Mouse (Mus musculus) urinary bladder, postnatal 14 days (tissue): ENCODE results near the gene Mvb12a.

ENCODE experiments used
- DNase-seq: peaks from one replicate; pipeline ENCODE4 v3.0.0; 2021; ENCODE audit warnings: low spot score

Gene Mvb12a

DNA sequence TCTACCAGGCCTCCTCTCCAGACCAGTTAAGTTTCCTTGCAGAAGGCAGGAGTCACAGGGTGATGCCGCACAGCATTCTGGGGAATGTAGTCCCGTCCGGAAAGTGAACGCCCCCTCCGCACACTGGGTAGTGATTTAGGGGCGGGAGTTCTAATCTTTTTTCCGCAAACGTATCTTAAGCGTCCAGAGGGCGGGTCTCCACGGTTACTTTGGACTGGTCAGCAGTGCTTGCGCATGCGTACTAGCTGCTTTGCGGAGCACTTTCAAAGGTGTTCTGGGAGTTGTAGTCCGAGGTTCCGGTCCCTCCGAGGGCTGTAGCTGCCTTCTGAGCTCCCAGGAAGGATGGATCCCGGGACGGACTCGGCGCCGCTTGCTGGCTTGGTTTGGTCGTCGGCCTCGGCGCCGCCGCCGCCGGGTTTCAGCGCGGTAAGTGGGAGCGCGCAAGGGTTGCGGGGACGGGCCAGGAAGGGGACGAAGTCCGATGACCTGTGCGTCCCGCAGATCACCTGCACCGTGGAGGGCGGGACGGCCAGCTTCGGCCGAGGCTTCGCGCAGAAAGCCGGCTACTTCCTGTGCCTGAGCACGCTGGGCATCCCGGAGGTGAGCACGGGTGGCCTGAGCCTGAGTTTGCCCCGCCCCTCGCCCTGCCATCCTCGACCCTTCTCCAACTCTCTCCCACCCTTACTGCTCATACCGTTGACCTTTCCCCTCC lies at the start of gene Mvb12a:
TSS of gene Mvb12a (plus strand) at position 291 of the 712 bp plus-strand sequence.
- DNase-seq: peak; percentile 97

GRCm38 (mm10) chr8:71495039-71495438 lies 47.7 kb upstream of the Mvb12a start:
- DNase-seq: peak; percentile 88

DNA sequence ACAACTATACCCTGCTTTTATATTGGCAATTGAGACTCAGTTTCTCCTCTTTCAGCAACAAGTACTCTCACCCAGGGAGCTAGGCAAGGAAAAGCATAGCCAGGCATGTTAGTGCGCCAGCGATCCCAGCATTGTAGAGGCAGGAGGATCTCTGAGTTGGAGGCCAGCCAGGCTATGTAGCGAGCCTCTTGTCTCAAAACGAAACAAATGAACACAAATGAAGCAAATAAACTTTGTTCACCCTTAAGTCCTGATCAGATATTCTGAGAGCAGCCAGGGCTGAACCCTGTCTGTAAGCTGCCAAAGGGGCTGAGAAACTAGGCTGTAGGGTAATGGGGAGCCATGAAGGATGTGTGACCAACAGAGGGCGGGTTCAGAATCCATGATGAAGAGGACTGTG lies 46.9 kb upstream of the Mvb12a start:
- DNase-seq: no peak

DNA sequence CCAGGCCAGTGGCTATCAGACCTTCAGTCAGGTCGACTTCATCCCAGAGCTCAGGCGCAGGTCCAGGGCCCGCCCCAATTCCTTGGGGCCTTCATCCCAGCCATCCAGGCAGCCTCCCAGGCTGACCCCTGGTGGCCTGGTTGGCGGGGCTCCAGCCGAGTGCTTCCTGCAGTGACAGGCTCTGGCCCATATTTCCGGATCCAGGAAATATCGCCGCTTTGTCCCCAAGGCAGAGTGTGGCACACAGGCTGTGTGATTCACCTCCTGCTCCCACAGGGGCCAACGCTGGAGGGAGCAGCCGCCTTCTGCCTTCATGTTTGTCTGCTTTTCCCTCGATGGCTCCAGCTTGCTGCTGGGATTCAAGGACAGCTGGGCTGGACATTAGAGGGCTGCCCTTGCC lies 46.2 kb upstream of the Mvb12a start:
- peak; percentile 84 for DNase-seq

DNA sequence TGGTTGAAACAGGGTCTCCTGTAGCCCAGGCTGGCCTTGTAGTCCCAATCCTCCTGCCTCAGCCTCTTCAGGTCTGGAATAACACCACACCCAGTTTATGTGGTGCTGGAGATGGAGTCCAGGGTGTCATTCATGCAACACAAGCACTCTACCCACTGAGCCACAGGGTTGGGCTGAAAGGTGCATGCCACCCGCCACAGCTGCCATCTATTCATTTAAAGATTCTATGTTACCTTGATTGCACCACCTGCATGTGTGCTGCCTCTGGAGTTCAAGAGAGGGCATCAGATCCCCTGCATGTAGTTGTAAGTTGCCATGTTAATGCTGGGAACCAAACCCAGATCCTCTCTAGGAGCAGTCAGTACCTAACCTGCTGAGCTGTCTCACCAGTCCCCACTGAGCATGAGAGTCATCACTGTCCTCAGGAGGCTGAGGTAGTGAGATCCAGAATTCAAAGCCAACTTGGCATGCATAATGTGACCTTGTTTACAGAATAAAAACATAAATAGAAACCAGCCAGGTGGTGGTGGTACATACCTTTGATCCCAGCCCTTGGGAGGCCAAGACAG lies 45.6 kb upstream of the Mvb12a start:
- no peak for DNase-seq

GRCm38 (mm10) chr8:71497881-71498501 lies 44.7 kb upstream of the Mvb12a start:
- DNase-seq: no peak

DNA sequence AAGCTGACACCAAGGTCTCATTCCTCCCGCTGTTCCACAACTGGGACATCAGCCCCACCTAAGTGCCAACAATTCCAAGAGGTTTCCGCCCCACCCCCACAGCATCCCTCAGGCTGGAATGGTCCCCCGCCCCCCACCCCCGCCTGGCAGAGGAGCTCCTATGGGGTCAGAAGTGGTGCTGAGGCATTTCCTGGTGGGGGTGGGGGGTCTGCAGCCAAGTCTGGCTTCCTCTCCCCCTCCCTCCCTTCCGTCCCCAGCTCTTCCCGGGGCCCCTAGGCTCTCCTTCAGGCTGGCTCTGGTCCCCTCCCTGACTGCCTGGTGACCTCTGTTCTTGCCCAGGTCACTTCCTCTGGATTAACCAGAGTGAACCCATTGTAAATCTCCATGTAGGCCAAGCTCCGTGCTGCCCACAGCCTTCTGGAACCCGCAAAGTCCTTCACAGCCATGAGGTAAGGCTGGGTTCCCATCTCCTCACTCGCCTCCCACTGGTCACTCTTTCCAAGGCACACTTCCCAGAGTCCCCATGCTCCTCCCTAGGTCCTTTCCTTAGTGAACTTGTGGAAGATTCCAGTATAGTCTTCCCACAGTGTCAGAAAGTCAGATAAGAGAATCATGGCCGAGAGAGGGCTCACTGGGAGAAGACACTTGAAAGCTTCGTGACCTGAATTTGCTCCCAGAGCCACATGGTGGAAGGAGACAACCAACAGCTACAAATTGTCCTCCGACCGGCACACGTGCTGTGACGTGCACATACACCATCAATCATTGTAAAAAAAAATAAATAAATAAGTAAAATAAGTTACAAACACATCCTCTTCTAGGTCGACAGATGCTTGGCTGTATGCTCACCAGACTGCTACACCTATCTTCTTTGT lies 43.7 kb upstream of the Mvb12a start:
- no peak for DNase-seq

- DNase-seq: no peak
Observed at GRCm38 (mm10) chr8:71504349-71504748, 38.4 kb upstream of the Mvb12a start.

- no peak for DNase-seq
Observed at GRCm38 (mm10) chr8:71505326-71505725, 37.4 kb upstream of the Mvb12a start.

- DNase-seq: no peak
Observed at GRCm38 (mm10) chr8:71505979-71506378, 36.7 kb upstream of the Mvb12a start.

GRCm38 (mm10) chr8:71507589-71508104 lies 35.1 kb upstream of the Mvb12a start:
- peak; percentile 68 for DNase-seq

DNA sequence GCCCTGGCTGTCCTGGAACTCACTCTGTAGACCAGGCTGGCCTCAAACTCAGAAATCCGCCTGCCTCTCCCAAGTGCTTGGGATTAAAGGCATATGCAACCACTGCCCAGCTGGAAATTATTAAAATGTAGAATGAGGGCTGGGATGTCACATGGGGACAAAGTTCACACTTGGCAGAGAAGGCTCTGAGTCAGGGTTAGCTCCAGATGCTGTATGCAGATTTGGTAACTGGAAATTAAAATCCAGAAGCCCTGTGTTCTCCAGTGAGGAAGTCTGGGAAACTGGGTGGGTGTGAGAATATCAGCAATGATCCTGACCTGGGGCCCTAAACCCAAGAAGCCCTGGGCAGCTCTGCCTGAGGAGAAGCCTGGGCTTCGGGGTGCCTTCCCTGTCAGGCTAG lies 33.4 kb upstream of the Mvb12a start:
- no peak for DNase-seq

DNA sequence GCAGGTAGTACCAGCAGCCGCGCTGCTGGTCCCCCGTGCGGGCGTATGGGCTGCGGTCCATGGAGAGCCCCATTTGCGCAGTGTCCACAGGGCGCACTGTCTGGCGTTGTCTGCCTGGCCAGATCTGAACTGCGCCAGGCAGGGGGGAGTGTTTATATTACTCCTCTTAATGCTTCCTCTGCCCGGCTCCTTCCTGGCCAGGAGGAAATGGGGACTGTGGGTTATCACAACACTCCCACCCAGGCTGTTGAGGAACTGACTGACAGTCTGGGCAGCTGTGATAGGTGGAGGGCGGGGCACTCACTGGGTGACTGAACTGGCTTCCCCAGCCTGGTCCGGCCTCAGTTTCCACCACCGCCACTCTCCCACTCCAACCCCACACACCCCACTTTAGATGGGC lies 31.1 kb upstream of the Mvb12a start, which contains the start of gene Plvap:
TSS of gene Plvap (minus strand) at position 109 of the 400 bp plus-strand sequence.
- no peak for DNase-seq

DNA sequence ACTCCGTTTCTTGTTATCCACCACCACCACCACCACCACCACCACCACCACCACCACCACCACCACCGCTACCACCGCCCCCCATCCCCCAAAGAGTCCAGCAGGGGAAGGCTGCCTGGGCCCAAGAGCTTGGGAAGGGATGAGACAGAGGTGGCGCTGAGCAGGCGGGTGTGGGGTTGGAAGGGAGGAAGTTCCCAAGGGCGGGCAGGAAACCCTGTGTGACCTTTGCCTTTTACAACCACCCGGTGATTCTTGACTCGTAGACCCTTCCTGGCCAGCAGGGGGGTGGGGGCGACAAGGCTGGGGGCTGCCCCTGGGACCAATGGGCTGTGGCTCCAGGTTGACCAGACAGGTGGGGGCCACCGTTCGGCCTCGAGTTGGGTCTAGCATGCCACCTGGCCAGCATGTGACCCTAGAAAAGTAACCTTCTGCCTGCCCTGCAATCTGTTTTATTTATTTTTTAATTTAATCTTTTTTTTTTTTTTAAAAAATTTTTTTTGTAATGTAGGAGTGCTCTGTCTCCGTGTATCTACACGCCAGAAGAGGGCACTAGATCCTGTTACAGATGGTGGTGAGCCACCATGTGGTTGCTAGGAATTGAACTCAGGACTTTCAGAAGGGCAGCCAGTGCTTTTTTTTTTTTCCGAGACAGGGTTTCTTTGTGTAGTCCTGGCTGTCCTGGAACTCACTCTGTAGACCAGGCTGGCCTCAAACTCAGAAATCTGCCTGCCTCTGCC lies 29.5 kb upstream of the Mvb12a start:
- no peak for DNase-seq

GRCm38 (mm10) chr8:71515043-71515442 lies 27.7 kb upstream of the Mvb12a start:
- DNase-seq: no peak

DNA sequence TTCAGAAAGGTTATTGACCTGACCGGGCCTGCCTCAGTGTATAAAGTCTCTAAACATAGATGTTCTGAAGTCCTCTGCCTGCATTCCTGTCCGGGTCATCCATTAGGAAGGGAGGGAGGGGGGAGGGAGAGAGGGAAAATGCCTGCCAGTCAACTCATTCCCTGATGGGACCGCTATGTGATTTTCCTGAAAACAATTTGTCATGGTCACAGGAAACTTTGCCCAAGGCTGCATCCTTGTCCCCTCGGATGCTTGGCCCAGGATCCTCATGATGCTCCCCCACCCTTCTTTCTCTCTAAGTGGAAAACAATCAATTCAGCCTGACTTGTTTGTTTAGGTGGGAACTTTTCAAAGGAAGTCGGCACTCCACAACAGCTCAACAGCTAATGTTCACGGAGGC lies 25.9 kb upstream of the Mvb12a start:
- no peak for DNase-seq

GRCm38 (mm10) chr8:71519037-71519825 lies 23.5 kb upstream of the Mvb12a start:
- peak; percentile 67 for DNase-seq

DNA sequence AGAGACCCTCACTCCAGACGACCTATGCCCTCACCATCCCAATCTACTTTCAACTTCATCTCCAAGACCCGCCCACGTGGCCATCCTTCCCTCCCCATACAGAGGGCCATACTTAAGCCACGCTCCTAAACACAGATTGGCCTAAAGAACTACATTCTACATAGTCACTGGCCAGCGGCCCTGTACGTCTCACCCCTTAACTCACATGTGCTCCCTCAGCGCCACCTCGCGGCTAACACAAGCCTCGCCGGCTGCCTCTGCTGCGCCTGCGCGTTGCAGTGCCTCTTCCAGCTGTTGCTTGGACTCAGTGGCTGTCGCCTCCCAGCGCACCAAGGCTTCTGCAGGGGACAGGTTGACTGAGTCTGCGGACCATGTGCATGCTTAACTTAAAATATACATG lies 21.1 kb upstream of the Mvb12a start:
- peak; percentile 95 for DNase-seq

DNA sequence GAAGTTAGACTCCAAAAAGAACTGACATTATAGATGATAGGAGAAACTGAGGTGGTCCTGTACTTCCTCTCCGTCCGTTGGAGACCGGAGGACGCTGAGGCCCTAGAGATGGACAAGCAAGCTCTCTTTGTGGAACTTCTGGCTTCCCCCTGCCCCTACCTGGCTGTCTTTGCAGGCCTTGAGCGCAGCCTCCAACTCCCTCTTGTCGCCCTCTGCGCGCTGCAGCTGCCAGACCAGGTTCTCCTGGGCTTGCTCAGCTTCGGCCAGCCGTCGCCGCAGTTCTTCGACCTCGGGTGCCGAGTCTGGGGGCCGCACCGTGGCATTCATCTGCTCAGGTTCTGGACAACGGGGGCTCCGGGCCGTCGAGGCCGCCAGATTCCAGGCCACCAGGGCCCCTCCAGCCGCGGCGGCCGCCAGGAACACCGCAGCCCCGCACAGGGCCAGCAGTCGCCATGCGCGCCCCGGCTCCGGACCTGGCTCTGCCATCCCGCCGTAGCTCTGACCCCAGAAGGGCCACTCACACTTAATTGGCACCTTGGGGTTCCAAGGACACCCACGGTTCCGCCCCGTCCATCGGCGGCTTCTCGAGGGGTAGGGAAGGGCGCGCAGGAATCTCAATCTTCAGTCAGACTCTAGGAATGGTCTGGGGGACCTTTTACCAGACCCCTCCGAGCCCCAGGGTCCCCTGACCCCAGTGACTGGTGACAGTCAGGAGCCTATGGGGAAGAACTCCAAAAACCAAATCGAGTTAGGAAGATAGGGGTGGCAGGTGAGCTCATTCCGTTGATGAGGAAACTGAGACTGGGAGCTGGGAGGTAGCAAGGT lies 17.3 kb upstream of the Mvb12a start, which contains the start of gene Ccdc194:
TSS of gene Ccdc194 (minus strand) at position 486 of the 825 bp plus-strand sequence.
- no peak for DNase-seq

- DNase-seq: no peak
Observed at GRCm38 (mm10) chr8:71526272-71526671, 16.4 kb upstream of the Mvb12a start.
